Mouse (Mus musculus): Measurements from ENCODE around the gene Mettl8. TPM values are rescaled to one million over a fixed set of nuclear protein-coding genes. Genes with fewer than 3 reads are reported as not detected.

Mettl8 gene
- total RNA-seq, 2 experiments from 2014 or later: 12.6 to 13.6 TPM

GRCm38 (mm10) chr2:71039522-71040121 is 15.8 kb downstream of the Mettl8 start:
- intact Hi-C loops (cut with DNase I): loop anchor here (1.0 to 5.0 kb wide), 2 partner anchors 212 to 259 kb away; partner anchors contain the start of gene Tlk1
- DNase-seq (ENCODE audit: low spot score in 2 of 2): peak; percentile 81 to 93

- intact Hi-C loops (cut with DNase I): loop anchor here (5.0 kb wide), 1 partner anchor 210 kb away; the partner anchor contains the start of gene Tlk1
- no peak for DNase-seq (ENCODE audit: low spot score in 2 of 2)
These were observed 17.9 kb downstream of the Mettl8 start for GRCm38 (mm10) chr2:71037447-71037846.

GRCm38 (mm10) chr2:71033987-71034386 is 21.4 kb downstream of the Mettl8 start:
- peak in 1 of 2 experiments; percentile 28 for DNase-seq (ENCODE audit: low spot score in 2 of 2)
- intact Hi-C loops (cut with DNase I): no loop called here

- intact Hi-C loops (cut with DNase I): no loop called here
- no peak for DNase-seq (ENCODE audit: low spot score in 2 of 2)
These were observed 22.4 kb downstream of the Mettl8 start for GRCm38 (mm10) chr2:71033014-71033413.

GRCm38 (mm10) chr2:71031973-71032794 is 23.2 kb downstream of the Mettl8 start:
- intact Hi-C loops (cut with DNase I): no loop called here

GRCm38 (mm10) chr2:71030663-71031062 is 24.7 kb downstream of the Mettl8 start:
- intact Hi-C loops (cut with DNase I): no loop called here
- no peak for DNase-seq (ENCODE audit: low spot score in 2 of 2)

More at GRCm38 (mm10) chr2:71031973-71032794, 23.2 kb downstream of the Mettl8 start:
- peak in 1 of 2 experiments; percentile 50 for DNase-seq (ENCODE audit: low spot score in 2 of 2)

GRCm38 (mm10) chr2:71027631-71028030 is 27.8 kb downstream of the Mettl8 start:
- intact Hi-C loops (cut with DNase I): no loop called here
- no peak for DNase-seq (ENCODE audit: low spot score in 2 of 2)

- intact Hi-C loops (cut with DNase I): no loop called here
- DNase-seq (ENCODE audit: low spot score in 2 of 2): no peak
These were observed 28.6 kb downstream of the Mettl8 start for GRCm38 (mm10) chr2:71026787-71027186.

- intact Hi-C loops (cut with DNase I): no loop called here
- no peak for DNase-seq (ENCODE audit: low spot score in 2 of 2)
These were observed 29.6 kb downstream of the Mettl8 start for GRCm38 (mm10) chr2:71025576-71026315.

- no peak for DNase-seq (ENCODE audit: low spot score in 2 of 2)
- intact Hi-C loops (cut with DNase I): loop anchor here (5.0 kb wide), 1 partner anchor 62 kb away; no protein-coding TSS in a partner anchor
These were observed 31.4 kb downstream of the Mettl8 start for GRCm38 (mm10) chr2:71023986-71024385.

GRCm38 (mm10) chr2:71022991-71023390 is 32.4 kb downstream of the Mettl8 start:
- intact Hi-C loops (cut with DNase I): loop anchor here (5.0 kb wide), 1 partner anchor 61 kb away; no protein-coding TSS in a partner anchor
- DNase-seq (ENCODE audit: low spot score in 2 of 2): no peak

GRCm38 (mm10) chr2:71020674-71021073 is 34.7 kb downstream of the Mettl8 start:
- intact Hi-C loops (cut with DNase I): loop anchor here (5.0 kb wide), 1 partner anchor 58 kb away; no protein-coding TSS in a partner anchor
- DNase-seq (ENCODE audit: low spot score in 2 of 2): peak in 1 of 2 experiments; percentile 66

GRCm38 (mm10) chr2:71019704-71020375 is 35.5 kb downstream of the Mettl8 start:
- intact Hi-C loops (cut with DNase I): loop anchor here (5.0 kb wide), 1 partner anchor 58 kb away; no protein-coding TSS in a partner anchor
- peak in 1 of 2 experiments; percentile 36 for DNase-seq (ENCODE audit: low spot score in 2 of 2)

GRCm38 (mm10) chr2:71019277-71019676 is 36.1 kb downstream of the Mettl8 start:
- intact Hi-C loops (cut with DNase I): no loop called here
- peak in 1 of 2 experiments; percentile 46 for DNase-seq (ENCODE audit: low spot score in 2 of 2)

GRCm38 (mm10) chr2:71013521-71013920 is 41.9 kb downstream of the Mettl8 start:
- intact Hi-C loops (cut with DNase I): no loop called here
- DNase-seq (ENCODE audit: low spot score in 2 of 2): no peak

- no peak for DNase-seq (ENCODE audit: low spot score in 2 of 2)
- intact Hi-C loops (cut with DNase I): no loop called here
These were observed 43.6 kb downstream of the Mettl8 start for GRCm38 (mm10) chr2:71011816-71012215.

GRCm38 (mm10) chr2:71004354-71004753 is 51.0 kb downstream of the Mettl8 start:
- DNase-seq (ENCODE audit: low spot score in 2 of 2): no peak
- intact Hi-C loops (cut with DNase I): no loop called here

GRCm38 (mm10) chr2:71002509-71002908 is 52.9 kb downstream of the Mettl8 start:
- intact Hi-C loops (cut with DNase I): no loop called here

GRCm38 (mm10) chr2:70998771-70999170 is 56.6 kb downstream of the Mettl8 start:
- intact Hi-C loops (cut with DNase I): no loop called here
- no peak for DNase-seq (ENCODE audit: low spot score in 2 of 2)

More at GRCm38 (mm10) chr2:71002509-71002908, 52.9 kb downstream of the Mettl8 start:
- DNase-seq (ENCODE audit: low spot score in 2 of 2): no peak
